Mouse (Mus musculus): ENCODE data around the gene Slc44a5.
"Not testable (repeated sequence)": the region's sequence is repeated elsewhere in the genome, so short reads cannot be mapped to it uniquely, and the experiment has no call there.

Slc44a5 gene

DNA sequence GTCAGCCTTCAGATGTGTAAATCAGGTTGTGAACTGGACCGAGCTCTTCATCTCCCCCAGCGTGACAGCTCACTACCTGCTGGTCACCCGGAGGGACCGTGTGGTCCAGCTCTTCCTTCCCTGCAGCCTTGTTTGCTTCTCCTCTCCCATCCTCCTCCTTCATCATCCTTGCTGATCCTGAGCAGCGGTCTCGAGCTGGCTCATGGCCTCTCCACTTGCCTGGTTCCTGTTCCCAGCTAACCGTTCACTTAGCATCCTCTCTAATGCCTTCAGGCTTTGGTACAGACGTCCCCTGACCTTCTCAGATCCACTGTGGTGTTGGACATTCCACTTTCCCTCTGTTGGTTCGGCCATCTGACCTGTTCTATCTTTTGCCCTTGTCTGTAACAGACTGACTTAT, 128.4 kb downstream of the Slc44a5 start:
- DNase-seq (ENCODE audit: low spot score), result no peak

GRCm38 (mm10) chr3:154110528-154110927, 137.3 kb downstream of the Slc44a5 start:
- no peak for DNase-seq (ENCODE audit: low spot score)

GRCm38 (mm10) chr3:154111221-154111620, 138.0 kb downstream of the Slc44a5 start:
- DNase-seq (ENCODE audit: low spot score), result no peak

- DNase-seq (ENCODE audit: low spot score), result no peak
Measured at GRCm38 (mm10) chr3:154114991-154115390, 141.8 kb downstream of the Slc44a5 start.

GRCm38 (mm10) chr3:154115478-154115877, 142.2 kb downstream of the Slc44a5 start:
- no peak for DNase-seq (ENCODE audit: low spot score)

GRCm38 (mm10) chr3:154116000-154116399, 142.8 kb downstream of the Slc44a5 start:
- no peak for DNase-seq (ENCODE audit: low spot score)

DNA sequence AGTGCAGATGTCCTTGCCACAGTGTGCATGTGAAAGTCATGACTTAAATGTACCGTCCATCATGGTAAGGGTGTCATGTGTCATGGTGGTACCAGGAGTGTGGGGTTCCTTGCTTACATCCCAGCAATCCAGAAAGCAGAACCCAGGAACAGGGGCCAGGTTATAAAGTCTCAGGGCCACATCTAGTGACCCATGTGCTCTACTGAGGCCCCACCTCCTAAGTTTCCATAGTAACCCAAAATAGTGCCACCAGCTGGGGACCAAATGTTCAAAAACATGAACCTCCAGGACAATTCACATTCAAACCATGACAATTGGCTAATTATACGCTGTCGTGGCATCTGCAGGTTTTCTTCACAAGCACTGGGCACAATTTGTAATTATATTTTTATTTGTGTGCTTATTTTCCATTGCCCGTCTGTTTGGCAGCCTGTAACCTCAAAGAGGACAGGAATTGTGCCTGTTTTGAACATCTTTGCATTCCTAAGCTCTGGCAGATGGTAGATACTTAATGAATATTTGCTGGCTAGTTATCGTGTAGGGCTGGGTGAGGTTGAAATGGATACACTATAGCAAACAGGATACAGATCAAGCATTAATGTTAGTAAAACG, 145.9 kb downstream of the Slc44a5 start:
- DNase-seq (ENCODE audit: low spot score), result no peak

DNA sequence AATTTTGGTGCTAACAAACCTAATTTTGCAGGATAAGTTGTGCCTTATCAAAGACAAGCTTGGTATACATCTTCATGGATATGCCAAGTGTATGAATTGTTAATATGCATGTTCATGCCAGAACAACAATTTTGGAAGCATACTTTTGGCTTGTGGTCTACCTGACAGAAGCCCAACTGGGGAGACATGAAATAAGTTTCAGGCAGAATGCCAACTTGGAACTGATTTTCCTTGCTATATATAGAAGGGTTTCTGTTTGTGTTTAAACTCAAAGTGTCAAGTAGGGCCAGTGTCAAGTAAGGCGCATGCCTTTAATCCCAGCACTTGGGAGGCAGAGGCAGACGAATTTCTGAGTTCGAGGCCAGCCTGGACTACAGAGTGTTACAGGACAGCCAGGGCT, 149.3 kb downstream of the Slc44a5 start:
- DNase-seq (ENCODE audit: low spot score), result no peak

DNA sequence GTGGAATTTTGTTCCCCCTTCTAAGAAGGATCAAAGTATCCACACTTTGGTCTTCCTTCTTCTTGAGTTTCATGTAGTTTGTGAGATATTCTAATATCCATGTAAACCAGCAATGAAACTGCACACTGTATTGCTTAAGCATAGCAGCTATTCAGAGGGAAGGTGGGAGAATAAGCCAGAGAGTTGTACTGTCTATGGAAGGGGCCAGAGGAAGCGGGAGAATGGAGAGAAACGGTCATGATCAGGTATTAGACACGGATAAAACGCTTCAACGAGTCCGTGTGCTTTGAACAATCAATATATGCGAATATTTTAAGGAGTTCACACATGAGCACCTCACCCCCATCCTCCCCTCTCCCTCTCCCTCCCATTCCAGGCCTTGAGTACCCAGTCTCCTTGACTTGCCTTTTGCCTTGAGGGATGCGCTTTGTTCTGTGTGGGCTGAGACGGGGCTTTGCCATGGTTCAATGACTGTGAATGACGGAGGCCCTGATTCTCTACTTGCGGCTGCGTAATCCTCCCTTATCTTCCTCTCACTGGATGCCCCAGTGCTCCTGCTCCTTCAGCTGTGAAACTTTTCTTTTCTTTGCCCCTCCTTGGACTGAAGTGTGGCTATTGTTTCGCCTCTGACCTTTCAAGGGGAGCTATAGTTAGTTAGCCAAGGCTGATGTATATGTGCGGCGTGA, 151.8 kb downstream of the Slc44a5 start:
- DNase-seq (ENCODE audit: low spot score), result peak; percentile 80

DNA sequence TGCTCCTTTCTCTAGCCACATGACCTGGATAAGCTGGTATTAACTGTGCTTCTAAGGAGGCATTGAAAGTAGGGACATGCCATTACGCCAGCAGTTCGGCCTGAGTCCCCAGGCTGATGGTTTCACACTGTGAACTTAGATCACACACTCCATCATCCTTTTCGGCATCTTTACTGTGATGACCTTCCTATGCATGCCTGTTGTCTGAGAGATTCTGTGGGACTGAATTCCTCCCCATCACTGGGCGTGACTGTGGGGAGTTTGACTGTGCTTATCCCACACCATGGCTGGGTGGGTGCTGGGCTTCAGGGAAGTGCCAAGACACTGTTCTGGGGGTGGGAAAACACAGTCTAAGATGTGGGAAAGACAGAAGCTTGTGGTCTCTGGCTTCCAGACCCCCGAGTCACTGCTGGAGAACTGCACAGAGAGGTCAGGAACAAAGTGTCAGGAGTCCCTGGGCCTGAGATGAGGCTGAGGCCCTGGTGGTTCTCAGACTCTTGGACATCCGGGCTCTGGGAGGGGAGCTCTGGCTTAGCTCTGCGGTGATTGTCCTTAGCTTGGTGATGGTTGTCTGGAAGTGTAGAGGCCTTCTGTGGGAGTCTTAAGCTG, 152.6 kb downstream of the Slc44a5 start:
- peak; percentile 57 for DNase-seq (ENCODE audit: low spot score)

DNA sequence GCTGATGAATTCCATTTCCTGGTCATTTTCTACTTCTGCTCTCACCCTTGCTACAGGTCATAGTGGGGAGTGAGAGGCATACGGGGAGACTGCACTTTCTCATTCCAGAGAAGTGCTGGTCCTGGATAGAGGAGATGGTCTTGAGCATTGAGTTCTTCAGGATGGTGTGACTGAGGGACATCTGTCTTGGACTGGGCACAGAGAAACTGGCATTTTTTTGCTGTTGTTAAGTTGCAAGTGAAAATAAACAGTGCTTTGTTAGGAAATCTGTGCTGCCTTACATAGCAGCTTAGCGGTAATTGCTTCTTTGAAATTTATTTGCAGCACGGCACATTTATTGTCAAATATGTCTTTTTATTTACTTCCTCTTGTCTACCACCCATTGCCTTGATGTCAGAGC, 154.0 kb downstream of the Slc44a5 start:
- no peak for DNase-seq (ENCODE audit: low spot score)

- no peak for DNase-seq (ENCODE audit: low spot score)
Measured at GRCm38 (mm10) chr3:154129036-154129435, 155.8 kb downstream of the Slc44a5 start.

GRCm38 (mm10) chr3:154130431-154131114, 157.3 kb downstream of the Slc44a5 start:
- no peak for DNase-seq (ENCODE audit: low spot score)

GRCm38 (mm10) chr3:154133986-154134385, 160.8 kb downstream of the Slc44a5 start:
- no peak for DNase-seq (ENCODE audit: low spot score)

- no peak for DNase-seq (ENCODE audit: low spot score)
Measured at GRCm38 (mm10) chr3:154134701-154135100, 161.5 kb downstream of the Slc44a5 start.

DNA sequence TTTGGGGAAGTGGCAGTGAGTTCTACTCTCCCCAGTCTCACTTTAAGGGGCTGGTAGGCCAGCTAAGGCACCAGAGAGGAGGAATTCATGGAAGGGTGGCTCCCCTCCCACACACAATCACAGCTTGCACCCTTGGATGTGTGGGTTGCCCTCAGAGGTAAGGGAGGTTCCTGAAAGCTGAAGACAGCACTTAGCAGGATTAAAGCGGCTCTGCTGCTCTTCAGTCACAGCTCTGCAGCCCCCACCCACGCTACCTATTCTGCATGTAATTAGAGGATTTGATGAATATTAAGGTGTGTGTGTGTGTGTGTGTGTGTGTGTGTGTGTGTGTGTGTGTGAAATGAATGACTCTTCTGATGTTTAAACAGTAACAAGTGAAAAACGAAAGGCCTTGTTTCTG, 163.3 kb downstream of the Slc44a5 start:
- no peak for DNase-seq (ENCODE audit: low spot score)

GRCm38 (mm10) chr3:154141346-154141745, 168.1 kb downstream of the Slc44a5 start:
- DNase-seq (ENCODE audit: low spot score), result no peak

DNA sequence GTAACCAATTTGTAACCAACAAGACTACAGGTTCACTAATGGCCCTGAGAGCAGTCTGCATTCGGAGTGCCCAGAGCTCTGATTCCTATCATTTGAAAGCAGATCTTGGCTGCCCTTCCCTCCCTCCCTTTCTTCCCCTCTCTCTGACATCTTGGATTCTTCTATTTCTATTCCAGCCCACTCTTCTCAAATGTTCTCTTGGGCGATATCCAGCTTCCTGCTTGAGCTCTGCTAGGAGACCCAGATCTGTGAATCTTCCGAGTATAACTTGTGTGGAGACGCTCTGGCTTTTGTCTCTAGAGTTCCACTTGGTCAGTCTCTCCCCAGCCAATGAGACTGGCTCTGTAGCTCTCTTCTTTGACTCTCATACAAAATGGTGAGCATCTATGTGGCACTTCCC, 169.4 kb downstream of the Slc44a5 start:
- no peak for DNase-seq (ENCODE audit: low spot score)

DNA sequence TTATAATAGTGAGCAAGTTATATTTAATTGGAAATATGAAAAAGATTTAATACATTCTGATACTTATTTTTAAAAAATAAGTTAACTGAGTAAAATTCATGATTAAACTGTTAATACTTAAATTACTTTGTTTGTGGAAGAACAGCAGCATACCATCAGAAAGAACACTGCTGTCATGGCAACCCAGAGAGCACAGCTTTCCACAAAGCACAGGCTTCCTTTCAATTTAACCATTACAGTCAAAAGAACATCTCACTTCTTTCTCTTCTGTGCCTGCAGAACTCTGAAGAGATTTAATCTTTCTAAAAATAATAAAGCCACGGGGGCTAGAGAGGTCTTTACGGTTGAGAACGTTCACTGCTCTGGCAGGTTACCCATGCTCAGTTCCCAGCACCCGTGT, 172.5 kb downstream of the Slc44a5 start:
- no peak for DNase-seq (ENCODE audit: low spot score)

DNA sequence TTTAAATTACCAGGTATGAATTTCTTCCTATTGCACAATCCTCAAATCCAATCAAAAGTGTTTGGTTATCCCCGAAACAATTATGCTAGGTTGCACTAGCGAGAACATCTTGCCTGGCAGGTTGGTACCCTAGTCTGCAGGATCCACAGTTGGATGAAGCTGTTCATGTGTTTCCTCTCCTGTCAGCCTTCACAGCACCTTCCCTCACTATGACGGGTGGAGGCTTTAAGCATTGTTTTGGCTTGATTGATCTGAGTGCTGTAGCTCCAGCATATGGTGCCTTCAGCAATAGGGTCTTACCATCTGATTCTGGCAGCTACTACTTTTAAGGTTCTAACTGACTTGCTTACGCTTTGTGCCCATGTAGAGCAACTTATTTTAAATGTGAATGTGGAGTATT, 176.5 kb downstream of the Slc44a5 start:
- no peak for DNase-seq (ENCODE audit: low spot score)

- not testable (repeated sequence) for DNase-seq (ENCODE audit: low spot score)
Measured at GRCm38 (mm10) chr3:154153541-154153940, 180.3 kb downstream of the Slc44a5 start.

DNA sequence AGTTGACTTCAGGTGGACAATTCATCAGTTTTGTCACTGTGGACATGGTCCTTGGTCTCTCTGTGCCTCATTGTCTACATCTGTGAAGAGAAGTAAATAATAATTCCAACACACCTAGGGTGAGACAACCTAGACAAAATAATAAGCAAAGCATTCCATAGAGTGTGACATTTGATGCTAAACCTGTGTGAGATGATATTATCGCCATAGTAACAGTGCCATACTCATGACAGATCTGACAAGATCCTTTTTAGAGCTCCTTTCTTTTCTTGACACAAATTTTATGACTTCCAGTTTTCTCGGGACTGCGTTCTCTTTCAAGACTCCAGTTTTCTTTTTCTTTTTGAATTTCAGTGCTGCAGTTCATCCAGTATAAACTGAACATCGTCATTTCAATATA, 192.6 kb downstream of the Slc44a5 start:
- DNase-seq (ENCODE audit: low spot score), result no peak
